Mouse (Mus musculus) heart, embryonic 10.5 days (tissue): ENCODE measurements around the gene Tnfaip8l2. TPM values are rescaled to one million over a fixed set of nuclear protein-coding genes. Genes with fewer than 3 reads are reported as not detected.
A peak's percentile ranks its signal among the peaks of the same experiment; 100 is the strongest.
"Not testable (repeated sequence)": the region's sequence is repeated elsewhere in the genome, so short reads cannot be mapped to it uniquely, and the experiment has no call there.

Source experiments
- DNase-seq: peaks from one replicate; pipeline ENCODE4 v3.0.0-alpha.2; 2017; ENCODE audit warnings: low spot score
- H3K27ac ChIP-seq: fragments of 300-500 bp; sonication (generic); 2 replicates; pipeline ENCODE4 v1.5.1; 2016; ENCODE audit warnings: mild to moderate bottlenecking
- H3K27me3 ChIP-seq: fragments of 300-500 bp; sonication (generic); 2 replicates; pipeline ENCODE4 v1.6.1; 2016; ENCODE audit warnings: mild to moderate bottlenecking; ENCODE audit not compliant: poor library complexity, insufficient read depth, severe bottlenecking
- H3K36me3 ChIP-seq: fragments of 300-500 bp; sonication (generic); 2 replicates; pipeline ENCODE4 v1.6.1; 2016; ENCODE audit warnings: mild to moderate bottlenecking, moderate library complexity
- H3K4me1 ChIP-seq: fragments of 300-500 bp; sonication (generic); 2 replicates; pipeline ENCODE4 v1.6.1; 2016; ENCODE audit warnings: mild to moderate bottlenecking
- H3K4me3 ChIP-seq: fragments of 300-500 bp; sonication (generic); 2 replicates; pipeline ENCODE4 v1.5.1; 2016; ENCODE audit warnings: mild to moderate bottlenecking, moderate library complexity
- H3K9me3 ChIP-seq: fragments of 300-500 bp; sonication (generic); 2 replicates; pipeline ENCODE4 v1.6.1; 2016; ENCODE audit warnings: mild to moderate bottlenecking, moderate library complexity
- WGBS: fragments of 180-500 bp; shearing (Covaris S2); methylation state at CpG from one replicate; pipeline ENCODE4 v1.1.7; 2016; 5-methylcytosine and 5-hydroxymethylcytosine counted together
- polyA plus RNA-seq: library from polyadenylated mRNA; unstranded; fragments of >200 nt; fragmentation: Nextera tagmentation; extraction: Ambion mirVana; gene quantifications from 2 replicates; pipeline ENCODE4 v1.2.1, GENCODE M21; 2016

The Tnfaip8l2 gene
- polyA plus RNA-seq, 1 experiment from 2014 or later = 1.2 TPM

GRCm38 (mm10) chr3:95129226-95129651 is 12.9 kb downstream of the Tnfaip8l2 start:
- Histone ChIP-seq H3K4me3 (no peak overlapping the region), H3K9me3 (no peaks in the 10 kb centered on the region), H3K27me3 (no peaks in the 10 kb centered on the region), H3K4me1 (peaks cover 8% of the 10 kb centered on the region), H3K27ac (no peak overlapping the region), H3K36me3 (peaks cover 42% of the 10 kb centered on the region)
- peak; percentile 58 for DNase-seq
- WGBS = 68% methylated on average over 6 of the region's 6 CpGs

DNA sequence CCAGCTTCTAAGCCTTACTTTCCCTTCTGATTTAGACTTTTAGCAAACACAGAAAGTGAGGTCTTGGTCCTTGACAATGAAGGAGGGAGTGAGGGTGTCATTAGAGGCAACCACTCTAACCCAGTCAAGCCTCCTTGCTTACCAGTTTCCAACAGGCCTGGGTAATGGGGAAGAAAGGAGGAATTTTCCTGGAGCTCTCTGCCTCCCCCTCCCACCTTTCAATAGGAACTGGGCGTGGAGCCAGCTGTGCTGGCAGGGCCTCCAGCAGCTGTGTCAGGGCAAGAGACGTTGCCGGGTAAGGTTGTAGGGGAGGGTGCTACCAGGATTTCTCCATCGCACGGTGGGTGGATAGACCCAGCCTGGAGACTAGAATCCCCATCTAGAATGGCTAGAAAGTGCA is 17.2 kb downstream of the Tnfaip8l2 start:
- DNase-seq = no peak
- WGBS = 29% methylated on average over 5 of the region's 5 CpGs
- Histone ChIP-seq H3K27me3 (no peaks in the 10 kb centered on the region), H3K4me3 (no peak overlapping the region), H3K4me1 (peaks cover 4% of the 10 kb centered on the region; the same call in 1 of the 2 replicates), H3K9me3 (no peaks in the 10 kb centered on the region), H3K27ac (no peak overlapping the region), H3K36me3 (peaks cover 48% of the 10 kb centered on the region)

GRCm38 (mm10) chr3:95124246-95124645 is 17.9 kb downstream of the Tnfaip8l2 start, which contains the start of gene Tmod4:
TSS of gene Tmod4 (plus strand) at chr3:95124476.
- H3K27ac ChIP-seq = 0 out of 2 replicates have a peak within 1 kb of the TSS, but pooled peaks have one; percentile 19
- DNase-seq = no peak
- H3K36me3 ChIP-seq = peaks cover 49% of the 10 kb centered on the region
- no peaks in the 10 kb centered on the region for H3K27me3 ChIP-seq
- 59% methylated on average over 6 of the region's 6 CpGs for whole genome bisulfite sequencing
- no peaks in the 10 kb centered on the region for H3K9me3 ChIP-seq
- no peak within 1 kb of the TSS for H3K4me3 ChIP-seq
- peaks cover 4% of the 10 kb centered on the region; the same call in 1 of the 2 replicates for H3K4me1 ChIP-seq

- Histone ChIP-seq H3K27ac (no peak overlapping the region), H3K4me1 (peaks cover 4% of the 10 kb centered on the region; the same call in 1 of the 2 replicates), H3K9me3 (no peaks in the 10 kb centered on the region), H3K4me3 (no peak overlapping the region), H3K27me3 (no peaks in the 10 kb centered on the region), H3K36me3 (peaks cover 55% of the 10 kb centered on the region)
- WGBS = 63% methylated on average over 6 of the region's 6 CpGs
- DNase-seq = no peak
Measured at GRCm38 (mm10) chr3:95121580-95121979, 20.6 kb downstream of the Tnfaip8l2 start.

DNA sequence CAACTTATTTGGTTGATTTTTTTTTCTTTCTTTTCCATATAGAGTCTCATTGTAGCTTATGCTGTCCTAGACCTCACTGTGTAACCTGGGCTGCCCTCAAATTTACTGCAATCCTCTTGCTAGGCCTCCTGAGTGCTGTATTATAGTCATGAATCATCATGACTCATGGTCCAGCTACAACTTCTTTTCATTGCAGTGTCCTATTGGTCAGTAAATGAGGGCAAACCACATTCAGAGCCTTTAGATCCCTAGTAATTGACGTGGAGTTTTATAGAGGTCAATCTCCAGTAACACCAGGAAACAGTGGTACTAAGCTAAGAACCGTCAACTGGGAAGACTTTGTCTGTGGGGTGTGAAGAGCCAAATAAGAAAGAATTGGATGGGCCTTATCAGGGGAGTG is 24.4 kb downstream of the Tnfaip8l2 start:
- Histone ChIP-seq H3K36me3 (peaks cover 75% of the 10 kb centered on the region), H3K4me3 (no peak overlapping the region), H3K9me3 (no peaks in the 10 kb centered on the region), H3K4me1 (peaks cover under 1% of the 10 kb centered on the region; the same call in 1 of the 2 replicates), H3K27ac (no peak overlapping the region), H3K27me3 (no peaks in the 10 kb centered on the region)
- no peak for DNase-seq
- 79% methylated on average over 2 of the region's 2 CpGs for WGBS

- H3K4me1 ChIP-seq = peaks cover 11% of the 10 kb centered on the region; the same call in 1 of the 2 replicates
- H3K27me3 ChIP-seq = no peaks in the 10 kb centered on the region
- peaks cover 26% of the 10 kb centered on the region for H3K36me3 ChIP-seq
- H3K4me3 ChIP-seq = 0 out of 2 replicates have a peak overlapping the region, but pooled peaks have one; percentile 79
- 97% methylated on average over 1 of the region's 1 CpGs for WGBS
- no peak for DNase-seq
- no peak overlapping the region for H3K27ac ChIP-seq
- no peaks in the 10 kb centered on the region for H3K9me3 ChIP-seq
Measured at GRCm38 (mm10) chr3:95112760-95113159, 29.4 kb downstream of the Tnfaip8l2 start.

DNA sequence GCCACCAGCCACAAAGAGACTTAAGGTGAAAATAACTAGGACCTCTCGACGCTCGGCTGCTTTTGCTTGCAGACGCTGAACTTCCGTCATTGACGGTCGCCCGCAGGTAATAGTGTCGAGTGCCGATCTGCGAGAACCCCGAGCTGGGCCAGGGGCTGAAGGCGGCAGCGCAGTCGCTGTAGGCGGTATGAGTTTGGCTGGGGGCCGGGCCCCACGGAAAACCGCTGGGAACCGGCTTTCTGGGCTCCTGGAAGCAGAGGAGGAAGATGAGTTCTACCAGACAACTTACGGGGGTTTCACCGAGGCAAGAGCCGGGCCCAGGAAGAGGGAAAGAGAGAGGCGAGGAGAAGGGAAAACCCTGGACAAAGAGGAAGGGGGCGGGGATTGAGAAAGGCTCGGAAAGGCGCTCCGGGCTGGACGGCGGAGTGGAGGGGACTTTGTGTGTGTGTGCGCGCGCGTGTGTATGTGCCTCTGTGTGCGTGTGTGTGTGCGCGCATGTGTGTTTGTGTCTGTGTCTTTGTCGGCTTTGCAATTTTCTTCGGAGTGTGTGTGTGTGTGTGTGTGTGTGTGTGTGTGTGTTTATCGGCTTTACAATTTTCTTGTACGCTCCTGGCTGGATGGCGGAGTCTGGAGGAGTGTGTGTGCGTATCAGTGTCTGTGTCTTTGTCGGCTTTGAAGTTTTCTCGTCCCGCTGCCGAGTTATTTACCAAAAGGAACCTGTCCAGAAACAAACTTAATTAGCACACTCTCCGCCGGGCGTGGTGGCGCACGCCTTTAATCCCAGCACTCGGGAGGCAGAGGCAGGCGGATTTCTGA is 31.0 kb downstream of the Tnfaip8l2 start, which contains the start of gene Vps72:
Gene Vps72 (plus strand): TSS at position 112 of the 816 bp plus-strand sequence.
- Histone ChIP-seq H3K36me3 (peaks cover 18% of the 10 kb centered on the region), H3K9me3 (no peaks in the 10 kb centered on the region), H3K27me3 (no peaks in the 10 kb centered on the region), H3K4me3 (peak within 1 kb of the TSS; percentile 79), H3K27ac (peak within 1 kb of the TSS; percentile 98), H3K4me1 (peaks cover 11% of the 10 kb centered on the region; the same call in 1 of the 2 replicates)
- peak; percentile 97 for DNase-seq
- 1% methylated on average over 54 of the region's 54 CpGs for WGBS

DNA sequence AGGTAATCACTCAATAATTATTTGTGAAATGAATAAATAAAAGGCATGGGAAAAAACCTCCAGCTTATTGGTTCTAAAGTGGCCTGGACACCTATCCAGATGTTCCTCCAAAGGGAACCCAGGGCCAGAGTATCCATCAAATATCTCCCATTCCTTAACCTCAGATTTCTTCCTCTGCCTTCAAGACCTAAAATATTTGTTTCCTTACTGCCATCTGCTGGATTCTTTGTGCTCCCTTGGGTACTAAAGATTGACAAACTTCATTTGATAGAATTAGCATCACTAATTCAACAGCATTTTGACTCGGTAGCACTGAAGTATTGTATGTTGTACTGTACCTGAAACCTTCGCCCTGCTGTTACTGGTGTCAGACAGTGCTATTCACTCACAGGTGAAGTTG is 34.3 kb downstream of the Tnfaip8l2 start:
- 69% methylated on average over 2 of the region's 2 CpGs for WGBS
- Histone ChIP-seq H3K9me3 (no peaks in the 10 kb centered on the region), H3K4me3 (no peak overlapping the region), H3K36me3 (peaks cover 2% of the 10 kb centered on the region; the same call in 1 of the 2 replicates), H3K27ac (no peak overlapping the region), H3K27me3 (no peaks in the 10 kb centered on the region), H3K4me1 (peaks cover 21% of the 10 kb centered on the region)
- DNase-seq = no peak

DNA sequence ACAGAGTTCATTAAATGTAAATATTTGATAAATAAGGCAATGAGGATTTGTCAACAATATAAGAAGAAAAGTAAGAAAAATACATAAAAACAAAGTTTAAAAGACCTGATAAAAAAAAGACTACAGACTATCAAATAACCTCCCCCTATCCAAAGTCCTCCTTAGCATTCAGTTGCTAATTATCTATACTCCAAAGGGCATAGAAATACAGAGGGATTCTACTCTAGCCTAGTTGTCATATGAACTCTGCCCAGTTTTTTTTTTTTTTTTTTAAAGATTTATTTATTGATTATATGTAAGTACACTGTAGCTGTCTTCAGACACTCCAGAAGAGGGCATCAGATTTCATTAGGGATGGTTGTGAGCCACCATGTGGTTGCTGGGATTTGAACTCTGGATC is 34.9 kb downstream of the Tnfaip8l2 start:
- H3K36me3 ChIP-seq = not testable (repeated sequence)
- Histone ChIP-seq H3K4me1 (peaks cover 16% of the 10 kb centered on the region), H3K27ac (peak overlapping the region; percentile 95)

GRCm38 (mm10) chr3:95106338-95107117 is 35.6 kb downstream of the Tnfaip8l2 start, which contains the start of gene Pip5k1a:
TSS of gene Pip5k1a (minus strand) at chr3:95106930.
- H3K27ac ChIP-seq = peak within 1 kb of the TSS; percentile 95
- WGBS = under 1% methylated on average over 51 of the region's 51 CpGs
- H3K27me3 ChIP-seq = no peaks in the 10 kb centered on the region
- peak within 1 kb of the TSS; percentile 97 for H3K4me3 ChIP-seq
- peak; percentile 99 for DNase-seq
- H3K36me3 ChIP-seq = peaks cover 9% of the 10 kb centered on the region; the same call in 1 of the 2 replicates
- peaks cover 15% of the 10 kb centered on the region for H3K4me1 ChIP-seq
- H3K9me3 ChIP-seq = no peaks in the 10 kb centered on the region

More for the DNA sequence above, 34.9 kb downstream of the Tnfaip8l2 start:
- not testable (repeated sequence) for H3K27me3 ChIP-seq, H3K9me3 ChIP-seq, DNase-seq
- H3K4me3 ChIP-seq = peak overlapping the region; percentile 97

GRCm38 (mm10) chr3:95105586-95106337 is 36.4 kb downstream of the Tnfaip8l2 start:
- WGBS = 2% methylated on average over 16 of the region's 16 CpGs
- Histone ChIP-seq H3K27me3 (no peaks in the 10 kb centered on the region), H3K36me3 (peaks cover 17% of the 10 kb centered on the region; the same call in 1 of the 2 replicates), H3K9me3 (no peaks in the 10 kb centered on the region), H3K4me1 (peaks cover 15% of the 10 kb centered on the region), H3K4me3 (peak overlapping the region; percentile 97), H3K27ac (peak overlapping the region; percentile 95)
- no peak for DNase-seq

- DNase-seq = no peak
- Histone ChIP-seq H3K27me3 (no peaks in the 10 kb centered on the region), H3K36me3 (peaks cover 17% of the 10 kb centered on the region; the same call in 1 of the 2 replicates), H3K27ac (peak overlapping the region; percentile 95; the same call in 1 of the 2 replicates), H3K4me1 (peaks cover 15% of the 10 kb centered on the region), H3K4me3 (peak overlapping the region; percentile 97), H3K9me3 (no peaks in the 10 kb centered on the region)
- 43% methylated on average over 4 of the region's 4 CpGs for WGBS
Measured at GRCm38 (mm10) chr3:95105121-95105520, 37.0 kb downstream of the Tnfaip8l2 start.
